Mouse (Mus musculus) limb, embryonic 14.5 days (tissue): Measurements from ENCODE around the gene Tmem183a. TPM values are rescaled to one million over a fixed set of nuclear protein-coding genes. Genes with fewer than 3 reads are reported as not detected.

Experiments used
- ATAC-seq: fragments of 200-750 bp; cut with Nextera tagmentation; 2 replicates; pipeline ENCODE4 v1.8.0; 2017; ENCODE audit warnings: low read depth, moderate number of reproducible peaks, moderate TSS enrichment; ENCODE audit not compliant: low FRiP score
- DNase-seq: peaks from one replicate; pipeline ENCODE4 v3.0.0-alpha.2; 2015; ENCODE audit warnings: low spot score
- H3K27ac ChIP-seq: fragments of 300-500 bp; sonication (generic); replicated peaks from 2 replicates; pipeline ENCODE4 v1.5.1; 2014; ENCODE audit warnings: low read depth, mild to moderate bottlenecking, low read length, moderate library complexity, mixed read lengths
- H3K27me3 ChIP-seq: fragments of 300-500 bp; sonication (generic); 2 replicates; pipeline ENCODE4 v1.6.1; 2014; ENCODE audit warnings: low read length, mixed read lengths; ENCODE audit not compliant: control insufficient read depth, insufficient read depth
- H3K36me3 ChIP-seq: fragments of 300-500 bp; sonication (generic); 2 replicates; pipeline ENCODE4 v1.6.1; 2014; ENCODE audit warnings: mild to moderate bottlenecking, low read length, moderate library complexity, mixed read lengths; ENCODE audit not compliant: control insufficient read depth, insufficient read depth
- H3K4me1 ChIP-seq: fragments of 300-500 bp; sonication (generic); 2 replicates; pipeline ENCODE4 v1.6.1; 2014; ENCODE audit warnings: antibody characterized with exemption, low read length, mixed read lengths; ENCODE audit not compliant: control insufficient read depth, insufficient read depth
- H3K4me2 ChIP-seq: fragments of 300-500 bp; sonication (generic); replicated peaks from 2 replicates; pipeline ENCODE4 v1.6.1; 2014; ENCODE audit warnings: low read depth, mild to moderate bottlenecking, low read length, moderate library complexity; ENCODE audit not compliant: severe bottlenecking
- H3K4me3 ChIP-seq: fragments of 300-500 bp; sonication (generic); replicated peaks from 2 replicates; pipeline ENCODE4 v1.5.1; 2014; ENCODE audit warnings: low read length
- H3K9ac ChIP-seq: fragments of 300-500 bp; sonication (generic); 2 replicates; pipeline ENCODE4 v1.6.1; 2014; ENCODE audit warnings: mild to moderate bottlenecking, low read depth, low read length, moderate library complexity; ENCODE audit not compliant: severe bottlenecking
- H3K9me3 ChIP-seq: fragments of 300-500 bp; sonication (generic); 2 replicates; pipeline ENCODE4 v1.6.1; 2016; ENCODE audit warnings: low read length; ENCODE audit not compliant: control insufficient read depth
- POLR2A ChIP-seq: fragments of 200-500 bp; IDR thresholded peaks from 2 replicates; pipeline ENCODE4 v1.8.0; 2012; ENCODE audit warnings: inconsistent platforms, mild to moderate bottlenecking, moderate library complexity, borderline replicate concordance; ENCODE audit not compliant: insufficient read depth, insufficient read length; ENCODE audit errors: extremely low read depth
- WGBS: fragments of 180-500 bp; shearing (Covaris S2); extraction: QIAGEN DNeasy Blood & Tissue Kit; methylation state at CpG from one replicate; pipeline ENCODE4 v1.1.7; 2014; 5-methylcytosine and 5-hydroxymethylcytosine counted together
- polyA plus RNA-seq, 2 experiments: library from polyadenylated mRNA; depleted of rRNA in 1 of 2; stranded (reverse) in 1 of 2; unstranded in 1 of 2; fragments of >200 nt; fragmentation: Nextera tagmentation in 1 of 2; extraction: Ambion mirVana in 1 of 2; gene quantifications; 2 replicates each; pipeline versions ENCODE4 v1.2.1 to v1.2.3; 2012 to 2014

The Tmem183a gene
- polyA plus RNA-seq, 2 experiments = 77.8 to 83.0 TPM

- H3K9ac ChIP-seq = no peak overlapping the region
- peaks cover 7% of the 10 kb centered on the region; the same call in 1 of the 2 replicates for H3K4me1 ChIP-seq
- H3K27ac ChIP-seq = no peak overlapping the region
- H3K4me3 ChIP-seq = no peak overlapping the region
- 57% methylated on average over 2 of the region's 2 CpGs for WGBS
- DNase-seq (no peak), ATAC-seq (no peak)
- no peaks in the 10 kb centered on the region for H3K27me3 ChIP-seq
- peaks cover 14% of the 10 kb centered on the region for H3K36me3 ChIP-seq
- no peak for TF ChIP-seq POLR2A
- no peaks in the 10 kb centered on the region for H3K9me3 ChIP-seq
- H3K4me2 ChIP-seq = no peak overlapping the region
These were observed 19.5 kb downstream of the Tmem183a start for GRCm38 (mm10) chr1:134342278-134342664.

GRCm38 (mm10) chr1:134341641-134342277 is 20.0 kb downstream of the Tmem183a start:
- Histone ChIP-seq H3K4me2 (no peak overlapping the region), H3K9ac (no peak overlapping the region), H3K4me1 (peaks cover 7% of the 10 kb centered on the region; the same call in 1 of the 2 replicates), H3K27ac (no peak overlapping the region), H3K36me3 (peaks cover 10% of the 10 kb centered on the region), H3K27me3 (no peaks in the 10 kb centered on the region), H3K9me3 (no peaks in the 10 kb centered on the region), H3K4me3 (no peak overlapping the region)
- ATAC-seq (no peak), DNase-seq (no peak)
- 81% methylated on average over 5 of the region's 5 CpGs for WGBS
- TF ChIP-seq POLR2A = no peak

- Histone ChIP-seq H3K9me3 (no peaks in the 10 kb centered on the region), H3K4me2 (no peak overlapping the region), H3K27ac (no peak overlapping the region), H3K9ac (no peak overlapping the region), H3K4me1 (peaks cover 10% of the 10 kb centered on the region), H3K4me3 (no peak overlapping the region), H3K27me3 (no peaks in the 10 kb centered on the region), H3K36me3 (no peaks in the 10 kb centered on the region)
- 93% methylated on average over 18 of the region's 18 CpGs for WGBS
- ATAC-seq (no peak), DNase-seq (no peak)
- TF ChIP-seq POLR2A = no peak
These were observed 21.8 kb downstream of the Tmem183a start for GRCm38 (mm10) chr1:134339757-134340619.

GRCm38 (mm10) chr1:134339162-134339561 is 22.6 kb downstream of the Tmem183a start:
- Histone ChIP-seq H3K9me3 (no peaks in the 10 kb centered on the region), H3K4me2 (no peak overlapping the region), H3K27ac (no peak overlapping the region), H3K9ac (no peak overlapping the region), H3K4me3 (no peak overlapping the region), H3K27me3 (no peaks in the 10 kb centered on the region), H3K36me3 (no peaks in the 10 kb centered on the region), H3K4me1 (peaks cover 10% of the 10 kb centered on the region)
- DNase-seq (peak; percentile 14), ATAC-seq (peak; percentile 61)
- no peak for TF ChIP-seq POLR2A
- 88% methylated on average over 7 of the region's 7 CpGs for WGBS

GRCm38 (mm10) chr1:134336958-134337710 is 24.6 kb downstream of the Tmem183a start:
- Histone ChIP-seq H3K9ac (no peak overlapping the region), H3K4me2 (no peak overlapping the region), H3K4me1 (peaks cover 16% of the 10 kb centered on the region), H3K27me3 (no peaks in the 10 kb centered on the region), H3K9me3 (no peaks in the 10 kb centered on the region), H3K36me3 (no peaks in the 10 kb centered on the region), H3K4me3 (no peak overlapping the region), H3K27ac (no peak overlapping the region)
- TF ChIP-seq POLR2A = no peak
- WGBS = 67% methylated on average over 11 of the region's 11 CpGs
- no peak for ATAC-seq
- no peak for DNase-seq
